Mouse (Mus musculus) kidney, adult 2 months (tissue): ENCODE measurements at regions not wholly inside any gene's neighbourhood (a gene's known extent, or its start where the extent isn't known, plus 50 kb on each side); places are given as distances from the start of the nearest gene placed in this dataset.

Experiments
- CTCF ChIP-seq: fragments of 200-500 bp; conservative IDR thresholded peaks from 2 replicates; pipeline ENCODE4 v1.5.1; 2011; ENCODE audit warnings: low read depth, mild to moderate bottlenecking, control low read depth, low read length, moderate library complexity, mixed read lengths; ENCODE audit not compliant: insufficient read depth, insufficient read length
- POLR2A ChIP-seq: fragments of 200-500 bp; IDR thresholded peaks from one replicate; pipeline ENCODE4 v1.6.1; 2011; ENCODE audit warnings: low read depth, low read length, control low read depth

DNA sequence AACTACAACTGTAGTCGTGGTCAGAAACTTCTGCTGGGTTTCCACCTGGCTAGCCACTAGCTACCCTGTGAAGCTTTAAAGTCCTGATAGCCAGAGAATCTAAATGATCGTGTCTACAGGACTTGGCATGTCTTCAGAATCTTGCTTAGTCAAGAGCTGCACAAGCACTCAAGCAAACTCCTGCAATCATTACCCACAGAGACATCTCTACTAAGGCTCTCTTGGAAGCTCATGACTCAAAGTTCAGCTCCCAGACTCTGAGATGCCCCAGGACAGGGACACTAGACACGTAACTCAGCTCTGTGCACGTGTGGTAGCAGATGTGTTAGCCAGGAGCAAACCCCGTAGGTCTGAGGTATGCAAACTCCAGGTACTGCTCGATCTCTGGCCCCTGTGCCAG, 242.2 kb downstream of the Rybp start:
- TF ChIP-seq CTCF: no peak
- no peak for TF ChIP-seq POLR2A
